Mouse (Mus musculus) heart, embryonic 11.5 days (tissue): Measurements from ENCODE around the gene Nkx1-1. TPM values are rescaled to one million over a fixed set of nuclear protein-coding genes. Genes with fewer than 3 reads are reported as not detected.

ENCODE experiments used
- polyA plus RNA-seq: library from polyadenylated mRNA; unstranded; fragments of >200 nt; fragmentation: Nextera tagmentation; extraction: Ambion mirVana; gene quantifications from 2 replicates; pipeline ENCODE4 v1.2.1, GENCODE M21; 2014

Gene Nkx1-1
- polyA plus RNA-seq, 1 experiment from 2014 or later = not detected

Other genes with a start within 250 kb of the Nkx1-1 start
- gene Spon2, start 215.5 kb downstream of the Nkx1-1 start, polyA plus RNA-seq = 43.9 and 51.6 TPM in 2 replicates
- gene Ctbp1, start 159.0 kb downstream of the Nkx1-1 start, polyA plus RNA-seq = 232 and 274 TPM in 2 replicates
- gene Maea, start 98.5 kb downstream of the Nkx1-1 start, polyA plus RNA-seq = 124 and 132 TPM in 2 replicates
- 4.0 and 4.2 TPM in 2 replicates for gene Uvssa, start 55.4 kb downstream of the Nkx1-1 start, polyA plus RNA-seq
- 56.6 and 59.5 TPM in 2 replicates for gene Fam53a, start 195.7 kb upstream of the Nkx1-1 start, polyA plus RNA-seq
- gene Gm9903, start 195.9 kb upstream of the Nkx1-1 start, polyA plus RNA-seq = 1.5 and 2.0 TPM in 2 replicates
- gene Slbp, start 218.6 kb upstream of the Nkx1-1 start, polyA plus RNA-seq = 162 and 166 TPM in 2 replicates
- gene Tacc3, start 224.2 kb upstream of the Nkx1-1 start, polyA plus RNA-seq = 171 and 186 TPM in 2 replicates
- 41.5 and 42.3 TPM in 2 replicates for gene Tmem129, start 224.4 kb upstream of the Nkx1-1 start, polyA plus RNA-seq